Mouse (Mus musculus): Measurements from ENCODE around the gene Crot. TPM values are rescaled to one million over a fixed set of nuclear protein-coding genes. Genes with fewer than 3 reads are reported as not detected.
A peak's percentile ranks its signal among the peaks of the same experiment; 100 is the strongest.
"Not testable (repeated sequence)": the region's sequence is repeated elsewhere in the genome, so short reads cannot be mapped to it uniquely, and the experiment has no call there.

The Crot gene
- total RNA-seq (2022), result 10 to 100 TPM; 19.7 to 23.7 (median 22.5) TPM

DNA sequence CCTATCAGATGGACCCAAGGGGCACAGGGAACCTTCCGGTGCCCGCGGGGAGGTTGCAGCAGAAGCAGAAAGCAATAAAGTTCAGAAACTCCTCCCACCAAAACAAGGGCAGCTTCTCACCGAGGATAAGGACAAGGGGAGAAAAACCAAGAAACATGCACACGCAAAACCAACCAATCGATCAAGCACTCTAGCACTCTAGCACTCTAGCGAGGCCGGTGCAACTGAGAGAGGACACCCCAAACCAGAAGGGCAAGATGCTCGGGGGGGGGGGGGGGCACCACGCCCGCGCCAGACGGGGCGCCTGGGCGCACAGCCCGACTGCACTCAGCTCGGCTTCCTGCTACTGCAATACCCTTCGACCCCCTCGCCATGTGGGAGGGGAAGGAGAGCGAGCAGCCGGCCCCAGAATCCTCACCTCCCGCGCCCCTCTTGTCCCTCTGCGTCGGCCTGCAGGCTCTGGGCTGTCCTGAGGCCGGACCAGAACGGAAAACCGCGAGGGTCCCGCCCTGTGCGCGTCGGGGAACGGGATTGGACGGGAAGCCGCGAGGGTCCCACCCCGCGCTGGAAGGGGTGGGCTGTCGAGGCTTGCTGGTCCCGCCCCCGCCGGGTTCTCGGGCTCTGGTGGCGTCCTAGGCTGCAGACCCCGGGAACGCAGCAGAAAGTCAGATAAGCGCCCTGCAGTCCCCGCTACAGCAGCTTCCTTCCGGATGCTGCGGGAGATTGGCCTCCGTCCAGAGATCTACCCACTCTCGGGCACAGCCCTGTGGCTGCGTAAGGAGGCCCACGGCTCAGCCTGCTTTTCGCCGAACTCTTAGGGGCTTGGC, at the start of gene Crot:
Gene Crot (minus strand): TSS at position 639 of the 827 bp plus-strand sequence.
- peak; percentile 94 for DNase-seq (ENCODE audit: low spot score)

- DNase-seq (ENCODE audit: low spot score), result no peak
Observed at GRCm38 (mm10) chr5:9045904-9046303, 48.8 kb upstream of the Crot start.

DNA sequence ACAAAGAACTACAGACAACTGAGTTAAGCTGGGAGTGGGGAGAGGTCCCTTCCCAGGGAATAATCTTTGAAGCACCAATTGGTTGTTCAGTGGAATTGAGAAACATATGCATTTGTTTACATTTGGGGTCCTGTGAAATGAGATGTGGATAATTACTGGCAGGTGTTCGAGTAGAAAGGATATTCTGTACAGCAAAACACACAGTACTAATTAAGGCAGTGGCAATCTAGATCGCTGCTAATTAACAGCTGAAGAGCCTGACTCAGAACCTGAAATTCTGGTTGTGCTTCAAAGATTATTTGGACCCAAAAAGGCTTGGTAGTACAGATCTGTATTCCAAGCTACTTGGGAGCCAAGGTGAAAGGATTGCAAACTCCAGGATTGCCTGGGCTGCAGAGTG, 47.7 kb upstream of the Crot start:
- no peak for DNase-seq (ENCODE audit: low spot score)

GRCm38 (mm10) chr5:9043582-9044267, 46.6 kb upstream of the Crot start:
- no peak for DNase-seq (ENCODE audit: low spot score)

DNA sequence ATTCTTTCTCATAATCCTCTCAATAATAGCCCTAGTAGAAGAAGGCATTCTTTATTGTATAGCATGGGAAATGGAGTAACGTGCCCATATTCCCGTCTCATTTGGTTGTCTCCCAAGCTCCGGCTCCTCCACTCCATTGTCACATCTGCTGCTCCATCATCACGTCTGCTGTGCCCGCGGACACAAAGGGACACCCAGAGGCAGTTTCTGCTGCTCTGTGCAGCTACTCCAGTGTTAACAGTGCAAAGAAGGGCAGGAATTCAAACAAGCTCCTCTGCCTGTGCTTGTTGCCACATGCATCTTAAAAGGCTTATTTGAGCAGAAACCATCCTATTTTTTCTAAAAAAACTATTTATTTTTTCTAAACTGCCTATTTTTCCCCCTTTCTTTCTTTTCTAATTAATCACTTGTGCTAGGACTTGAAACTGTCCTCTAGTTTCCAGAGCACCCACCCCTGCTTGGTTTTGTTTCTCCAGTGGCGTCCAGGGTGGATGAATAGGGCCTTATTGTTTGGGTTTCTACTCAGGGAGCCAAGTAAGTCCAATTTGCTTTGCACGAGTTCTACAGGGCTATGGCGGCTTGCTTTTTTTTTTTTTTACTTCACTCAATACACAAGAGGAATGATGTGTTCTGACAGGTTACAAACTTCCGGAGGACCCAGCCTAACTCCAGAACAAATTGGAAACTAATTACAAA, 45.7 kb upstream of the Crot start:
- no peak for DNase-seq (ENCODE audit: low spot score)

DNA sequence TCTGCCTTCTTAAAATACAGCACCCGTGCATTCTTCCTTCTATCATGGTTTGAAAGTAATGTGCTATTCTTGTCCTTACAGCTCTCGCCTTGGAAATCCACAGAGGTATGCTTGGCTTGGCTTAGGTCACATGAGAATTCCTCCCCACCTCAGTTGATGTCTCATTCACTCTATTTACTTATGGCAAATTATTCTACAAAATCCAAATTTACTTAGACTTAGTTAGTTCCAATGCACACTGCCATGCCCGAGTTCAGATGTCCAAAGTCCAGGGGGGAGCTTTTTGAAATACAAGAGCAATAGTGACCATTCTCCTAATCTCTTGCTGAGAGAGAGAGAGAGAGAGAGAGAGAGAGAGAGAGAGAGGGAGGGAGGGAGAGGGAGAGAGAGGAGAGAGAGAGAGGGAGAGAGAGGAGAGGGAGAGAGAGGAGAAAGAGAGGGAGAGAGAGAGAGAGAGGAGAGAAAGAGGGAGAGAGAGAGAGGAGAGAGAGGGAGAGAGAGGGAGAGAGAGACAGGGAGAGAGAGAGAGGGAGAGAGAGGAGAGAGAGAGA, 43.6 kb upstream of the Crot start:
- DNase-seq (ENCODE audit: low spot score), result no peak

DNA sequence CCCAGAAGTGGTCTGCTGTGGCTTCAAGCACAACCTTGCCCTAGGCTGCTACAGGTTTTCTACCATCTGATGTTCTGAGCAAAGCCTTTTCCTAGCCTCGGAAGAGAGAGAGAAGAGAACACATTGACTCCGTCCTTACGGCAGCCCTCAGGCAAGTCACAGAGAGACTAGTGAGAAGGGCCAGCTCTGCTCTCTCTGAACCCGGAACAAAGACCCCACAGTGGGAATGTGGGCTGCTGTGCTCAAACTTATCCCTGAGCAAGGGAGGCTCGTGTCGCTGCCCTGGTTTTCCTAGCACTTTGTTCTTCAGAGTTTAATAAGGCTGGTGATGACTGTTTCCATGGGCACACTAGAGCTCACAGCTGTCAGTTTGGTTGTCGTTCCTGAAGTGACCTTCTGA, 42.9 kb upstream of the Crot start:
- no peak for DNase-seq (ENCODE audit: low spot score)

DNA sequence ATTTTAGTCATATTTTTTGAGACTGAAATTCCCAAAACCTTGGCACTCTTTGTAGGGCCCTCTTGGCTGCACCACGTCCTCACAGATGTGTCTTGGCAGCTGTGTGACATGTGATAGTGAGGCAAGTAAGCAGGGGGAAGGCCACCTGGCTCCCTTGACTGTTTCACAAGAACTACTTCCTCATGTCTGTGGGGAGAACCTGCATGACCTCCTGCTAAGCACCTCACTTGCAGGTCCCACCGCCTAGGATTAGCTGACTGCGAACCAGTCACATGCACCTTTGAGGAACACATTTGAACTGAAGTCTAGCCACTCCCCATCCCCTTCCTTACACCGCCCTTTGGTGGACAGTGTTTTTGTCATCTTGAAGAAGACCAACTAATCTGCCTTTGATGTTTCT, 40.2 kb upstream of the Crot start:
- no peak for DNase-seq (ENCODE audit: low spot score)

DNA sequence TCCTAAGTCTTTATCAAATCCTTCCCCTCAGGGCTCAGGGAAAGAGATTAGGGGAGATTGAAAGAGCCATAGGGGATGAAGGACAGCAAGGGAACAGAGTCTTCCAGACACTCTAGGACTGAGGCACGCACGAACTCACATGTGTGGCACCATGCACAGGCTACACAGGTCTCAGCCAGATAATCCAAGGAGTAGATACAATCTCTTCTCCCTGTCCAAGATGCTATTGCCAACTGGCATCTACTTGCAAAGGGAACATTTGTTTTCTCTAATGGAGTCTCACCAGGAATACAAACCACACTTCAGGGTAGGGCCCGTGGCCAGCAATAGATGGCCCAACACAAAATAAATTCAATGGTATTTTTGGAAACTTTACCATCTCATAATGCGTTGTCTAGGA, 38.3 kb upstream of the Crot start:
- DNase-seq (ENCODE audit: low spot score), result no peak

GRCm38 (mm10) chr5:9034535-9034934, 37.4 kb upstream of the Crot start:
- DNase-seq (ENCODE audit: low spot score), result no peak

DNA sequence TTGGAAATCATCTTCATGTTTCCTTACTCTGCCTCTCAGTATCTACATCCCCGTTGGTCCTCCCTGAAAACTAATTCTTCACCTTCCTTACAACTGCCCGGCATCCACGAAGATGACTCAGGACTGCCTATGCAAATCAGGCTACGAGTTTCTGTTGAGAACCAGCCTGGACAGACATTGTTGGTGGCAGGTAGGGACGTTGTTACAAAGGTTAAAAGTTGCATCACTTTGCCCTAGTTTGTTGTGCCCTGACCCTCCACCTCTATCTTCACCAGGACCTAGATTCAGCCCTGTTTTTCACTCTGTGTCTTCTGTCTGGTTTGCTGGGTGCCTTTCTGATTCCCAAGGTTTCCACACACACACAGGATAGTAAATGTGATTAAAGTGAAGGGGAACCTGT, 36.7 kb upstream of the Crot start:
- no peak for DNase-seq (ENCODE audit: low spot score)

- DNase-seq (ENCODE audit: low spot score), result no peak
Observed at GRCm38 (mm10) chr5:9032641-9033040, 35.5 kb upstream of the Crot start.

GRCm38 (mm10) chr5:9032101-9032590, 35.0 kb upstream of the Crot start:
- DNase-seq (ENCODE audit: low spot score), result no peak

GRCm38 (mm10) chr5:9028266-9028841, 31.2 kb upstream of the Crot start:
- DNase-seq (ENCODE audit: low spot score), result no peak

- DNase-seq (ENCODE audit: low spot score), result peak; percentile 11
Observed at GRCm38 (mm10) chr5:9015352-9015751, 18.2 kb upstream of the Crot start.

GRCm38 (mm10) chr5:9014774-9015173, 17.6 kb upstream of the Crot start:
- no peak for DNase-seq (ENCODE audit: low spot score)

- DNase-seq (ENCODE audit: low spot score), result no peak
Observed at GRCm38 (mm10) chr5:9011374-9011773, 14.2 kb upstream of the Crot start.

DNA sequence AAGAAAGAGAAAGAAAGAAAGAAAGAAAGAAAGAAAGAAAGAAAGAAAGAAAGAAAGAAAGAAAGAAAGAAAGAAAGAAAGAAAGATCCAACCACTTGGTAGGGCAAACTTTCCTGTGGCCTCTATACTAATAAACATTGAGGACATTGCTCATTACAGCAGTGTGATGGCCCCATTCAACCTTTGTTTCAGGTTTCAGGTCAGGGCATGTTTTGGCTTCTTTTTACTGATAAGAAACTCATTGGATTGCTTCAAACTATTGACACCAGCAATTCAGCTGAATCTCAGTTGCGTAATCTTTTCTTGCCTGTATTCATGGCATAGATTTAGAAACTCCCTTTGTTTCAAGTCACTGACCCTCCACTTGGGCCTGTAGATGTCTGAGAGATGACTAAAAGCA, 13.0 kb upstream of the Crot start:
- DNase-seq (ENCODE audit: low spot score), result no peak

DNA sequence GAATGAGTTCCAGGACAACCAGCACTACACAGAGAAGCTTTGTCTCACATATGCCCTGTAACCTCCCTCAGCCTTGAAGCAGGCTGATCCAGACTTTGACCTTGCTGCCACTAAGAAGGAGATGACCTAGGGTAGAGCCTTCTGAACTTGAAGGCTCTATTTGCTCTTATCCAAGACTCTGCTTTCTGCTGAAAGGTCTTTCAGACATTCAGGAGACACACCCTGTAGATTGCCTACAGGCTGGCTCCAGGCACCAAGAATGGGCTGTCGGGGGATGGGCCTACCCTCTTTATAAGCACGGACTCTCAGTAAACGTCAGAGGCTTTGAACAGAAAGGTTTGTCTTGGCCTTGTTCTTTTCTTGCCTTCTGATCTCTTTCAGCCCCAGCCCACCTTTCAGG, 9.5 kb upstream of the Crot start:
- DNase-seq (ENCODE audit: low spot score), result not testable (repeated sequence)

- not testable (repeated sequence) for DNase-seq (ENCODE audit: low spot score)
Observed at GRCm38 (mm10) chr5:9000006-9000405, 2.9 kb upstream of the Crot start.

GRCm38 (mm10) chr5:8999108-8999507, 2.0 kb upstream of the Crot start:
- DNase-seq (ENCODE audit: low spot score), result no peak

GRCm38 (mm10) chr5:8997513-8997895, 380 bp upstream of the Crot start:
- DNase-seq (ENCODE audit: low spot score), result peak; percentile 52
